Comparison of ENCODE assay signal across 10 mouse cellular contexts in genomic region chr4:148008412-148008811, GRCm38 (mm10). TPM values are rescaled to one million over a fixed set of nuclear protein-coding genes. Genes with fewer than 3 reads are reported as not detected.
A peak's percentile ranks its signal among the peaks of the same experiment; 100 is the strongest.
DNase-seq lines count a peak whose midpoint lies in the region; ATAC-seq and TF ChIP-seq lines count a peak whose summit lies in the region.
"Had no signal": no experiment of that assay in that cellular context is flagged by ENCODE, and none has a peak within 500 bp of the region (broad histone marks: within the 10 kb centered on the region; RNA-seq: fewer than 3 reads in every experiment).

No protein-coding gene starts in this region.

- TF ChIP-seq CTCF in C2C12 (IDR thresholded peaks at IDR 0.05; ENCODE audit: control insufficient read depth, insufficient read depth, insufficient read length): peak; percentile 41
- peak; percentile 76 for TF ChIP-seq CTCF in midbrain, postnatal 0 days (IDR thresholded peaks at IDR 0.05)

- peaks cover 97% of the 10 kb centered on the region for H3K36me3 ChIP-seq in heart, embryonic 12.5 days
- H3K36me3 ChIP-seq in C2C12 (ENCODE audit: control insufficient read depth, insufficient read depth): peaks cover 72% of the 10 kb centered on the region
- H3K36me3 ChIP-seq in midbrain, postnatal 0 days (ENCODE audit: insufficient read depth, low read length): peaks cover 97% of the 10 kb centered on the region

- no peak overlapping the region for H3K4me3 ChIP-seq in heart, embryonic 12.5 days
- H3K4me3 ChIP-seq in C2C12 (ENCODE audit: insufficient read depth, poor library complexity, severe bottlenecking): no peak overlapping the region
- no peak overlapping the region for H3K4me3 ChIP-seq in midbrain, postnatal 0 days (ENCODE audit: low read depth, low read length)

- no peaks in the 10 kb centered on the region for H3K79me2 ChIP-seq in C2C12 (ENCODE audit: control insufficient read depth, insufficient read depth)

- no peak overlapping the region for H3K9ac ChIP-seq in heart, embryonic 12.5 days
- no peak overlapping the region for H3K9ac ChIP-seq in midbrain, postnatal 0 days (replicated peaks; ENCODE audit: low read length, poor library complexity, severe bottlenecking)

- ATAC-seq in heart, embryonic 12.5 days (ENCODE audit: insufficient number of reproducible peaks, low FRiP score): no peak
- ATAC-seq in granulocyte monocyte progenitor cell, adult 5-6 weeks (replicated peaks; ENCODE audit: poor library complexity, severe bottlenecking): peak; percentile 56; the same call in 1 of the 2 replicates
- no peak for ATAC-seq in midbrain, postnatal 0 days (ENCODE audit: low FRiP score)

- H3K9me3 ChIP-seq in heart, embryonic 12.5 days (replicated peaks): no peaks in the 10 kb centered on the region
- H3K9me3 ChIP-seq in midbrain, postnatal 0 days (ENCODE audit: low read length): no peaks in the 10 kb centered on the region

- no peak overlapping the region for H3ac ChIP-seq in C2C12 (ENCODE audit: control insufficient read depth, insufficient read length, low read depth)

- no peak overlapping the region for H3K27ac ChIP-seq in heart, embryonic 12.5 days (ENCODE audit: poor library complexity, severe bottlenecking)
- H3K27ac ChIP-seq in midbrain, postnatal 0 days (ENCODE audit: low read depth, low read length): no peak overlapping the region

- no peaks in the 10 kb centered on the region for H3K79me3 ChIP-seq in C2C12 (ENCODE audit: low read depth)

- peak; percentile 44 for DNase-seq in heart, adult 8-10 months (ENCODE audit: low spot score)
- peak; percentile 81 for DNase-seq in adrenal gland, postnatal 14 days
- DNase-seq in left cerebral cortex, adult 11 months (ENCODE audit: low spot score): peak; percentile 38
- DNase-seq in midbrain, postnatal 0 days (ENCODE audit: low spot score): peak; percentile 47
- DNase-seq in natural killer cell, adult 2 months (ENCODE audit: low spot score in 2 of 2): no peak

- 71% methylated on average over 4 of the region's 4 CpGs for WGBS in heart, embryonic 12.5 days
- 75% methylated on average over 4 of the region's 4 CpGs for WGBS in midbrain, postnatal 0 days

- H3K4me2 ChIP-seq in heart, embryonic 12.5 days: no peak overlapping the region
- H3K4me2 ChIP-seq in midbrain, postnatal 0 days (ENCODE audit: low read depth, low read length, poor library complexity, severe bottlenecking): no peak overlapping the region

- no peaks in the 10 kb centered on the region; the same call in 1 of the 2 replicates for H3K27me3 ChIP-seq in heart, embryonic 12.5 days (replicated peaks)
- no peaks in the 10 kb centered on the region for H3K27me3 ChIP-seq in C2C12 (ENCODE audit: control insufficient read depth, insufficient read depth, insufficient read length)
- H3K27me3 ChIP-seq in midbrain, postnatal 0 days (ENCODE audit: insufficient read depth, low read length): no peaks in the 10 kb centered on the region

- no peaks in the 10 kb centered on the region; the same call in 1 of the 2 replicates for H3K4me1 ChIP-seq in heart, embryonic 12.5 days (replicated peaks)
- no peaks in the 10 kb centered on the region for H3K4me1 ChIP-seq in midbrain, postnatal 0 days (ENCODE audit: insufficient read depth, low read length)

TF ChIP-seq in C2C12, 6 proteins besides CTCF, POLR2A, EP300 and RAD21:
- TF ChIP-seq MYOG (IDR thresholded peaks at IDR 0.05; ENCODE audit: control insufficient read depth, extremely low read depth, insufficient read length): no peak
- no peak for TF ChIP-seq USF1 (IDR thresholded peaks at IDR 0.05; ENCODE audit: low read depth)
- no peak for TF ChIP-seq MAX (IDR thresholded peaks at IDR 0.05)
- TF ChIP-seq MYOD1 (IDR thresholded peaks at IDR 0.05; ENCODE audit: control insufficient read depth, insufficient read length, low read depth): no peak
- no peak for TF ChIP-seq FOSL1 (IDR thresholded peaks at IDR 0.05; ENCODE audit: insufficient read depth, low read length, poor library complexity, severe bottlenecking)
- no peak for TF ChIP-seq CEBPB (IDR thresholded peaks at IDR 0.05; ENCODE audit: low read depth)

RNA-seq across cellular contexts. Expression of gene Nppa, which starts 7.9 kb away (rescaled TPM):
- 1,000 to 10,000 TPM; 1,499 to 1,940 (median 1,728) TPM for total RNA-seq in heart, adult 8-10 months (2022)
- 5,688 and 5,948 TPM in 2 replicates for polyA plus RNA-seq in heart, embryonic 12.5 days (2016; fragmentation: Nextera tagmentation; extraction: Ambion mirVana)
- not detected for polyA plus RNA-seq in C2C12 (2012; fragmentation: generic; extraction: Trizol)
- not detected in 2 replicates for total RNA-seq in adrenal gland, postnatal 14 days (2021)
- not detected in 2 replicates for total RNA-seq in granulocyte monocyte progenitor cell, adult 5-6 weeks (2014; fragmentation: Nextera tagmentation)
- total RNA-seq in granulocyte monocyte progenitor cell, adult 5-6 weeks (2017): not detected in 2 replicates
- 2.2 and 2.9 TPM in 2 replicates for total RNA-seq in midbrain, postnatal 0 days (2014; rRNA removed)
- 4.5 and 6.1 TPM in 2 replicates for polyA plus RNA-seq in midbrain, postnatal 0 days (2015; fragmentation: Nextera tagmentation; extraction: Ambion mirVana)
- total RNA-seq: hematopoietic stem cell, adult 5-6 weeks; neutrophil, adult 5-6 weeks had no signal

RNA-seq across cellular contexts. Expression of gene Nppb, which starts 22.8 kb away (rescaled TPM):
- total RNA-seq in heart, adult 8-10 months (2022): 100 to 1,000 TPM; 107 to 313 (median 216) TPM
- 276 and 282 TPM in 2 replicates for polyA plus RNA-seq in heart, embryonic 12.5 days (2016; fragmentation: Nextera tagmentation; extraction: Ambion mirVana)
- 1.2 TPM for polyA plus RNA-seq in C2C12 (2012; fragmentation: generic; extraction: Trizol)
- total RNA-seq in adrenal gland, postnatal 14 days (2021): not detected in 2 replicates
- not detected in 2 replicates for total RNA-seq in granulocyte monocyte progenitor cell, adult 5-6 weeks (2014; fragmentation: Nextera tagmentation)
- total RNA-seq in granulocyte monocyte progenitor cell, adult 5-6 weeks (2017): not detected in 2 replicates
- not detected in 2 replicates for total RNA-seq in midbrain, postnatal 0 days (2014; rRNA removed)
- polyA plus RNA-seq in midbrain, postnatal 0 days (2015; fragmentation: Nextera tagmentation; extraction: Ambion mirVana): 0.29 TPM in 1 of 2 replicates, not detected in the other
- total RNA-seq: hematopoietic stem cell, adult 5-6 weeks; neutrophil, adult 5-6 weeks had no signal

RNA-seq across cellular contexts. Expression of gene Clcn6, which starts 30.2 kb away (rescaled TPM):
- 1 to 10 TPM; 7.1 to 9.8 (median 8.9) TPM for total RNA-seq in heart, adult 8-10 months (2022)
- 7.8 and 9.3 TPM in 2 replicates for polyA plus RNA-seq in heart, embryonic 12.5 days (2016; fragmentation: Nextera tagmentation; extraction: Ambion mirVana)
- polyA plus RNA-seq in C2C12 (2012; fragmentation: generic; extraction: Trizol): 11.5 TPM
- 9.7 and 12.0 TPM in 2 replicates for total RNA-seq in adrenal gland, postnatal 14 days (2021)
- total RNA-seq in granulocyte monocyte progenitor cell, adult 5-6 weeks (2014; fragmentation: Nextera tagmentation): 7.4 and 9.1 TPM in 2 replicates
- total RNA-seq in granulocyte monocyte progenitor cell, adult 5-6 weeks (2017): 1.3 and 4.3 TPM in 2 replicates
- 58.2 and 64.9 TPM in 2 replicates for total RNA-seq in midbrain, postnatal 0 days (2014; rRNA removed)
- polyA plus RNA-seq in midbrain, postnatal 0 days (2015; fragmentation: Nextera tagmentation; extraction: Ambion mirVana): 26.1 and 26.5 TPM in 2 replicates

RNA-seq across cellular contexts. Expression of gene Mthfr, which starts 30.5 kb away (rescaled TPM):
- total RNA-seq in heart, adult 8-10 months (2022): 1 to 10 TPM; 8.0 to 9.8 (median 8.6) TPM
- polyA plus RNA-seq in heart, embryonic 12.5 days (2016; fragmentation: Nextera tagmentation; extraction: Ambion mirVana): 15.5 and 17.0 TPM in 2 replicates
- 16.1 TPM for polyA plus RNA-seq in C2C12 (2012; fragmentation: generic; extraction: Trizol)
- total RNA-seq in adrenal gland, postnatal 14 days (2021): 42.6 and 46.6 TPM in 2 replicates
- 5.4 and 7.6 TPM in 2 replicates for total RNA-seq in granulocyte monocyte progenitor cell, adult 5-6 weeks (2014; fragmentation: Nextera tagmentation)
- 2.7 and 9.0 TPM in 2 replicates for total RNA-seq in granulocyte monocyte progenitor cell, adult 5-6 weeks (2017)
- 34.4 and 51.1 TPM in 2 replicates for total RNA-seq in midbrain, postnatal 0 days (2014; rRNA removed)
- 10.1 and 12.4 TPM in 2 replicates for polyA plus RNA-seq in midbrain, postnatal 0 days (2015; fragmentation: Nextera tagmentation; extraction: Ambion mirVana)

Comparison
In these comparisons a context has a peak if more than half of its experiments do, and no peak if none do; other contexts are left out.
1. DNase-seq: peak in heart, adult 8-10 months (single experiment), adrenal gland, postnatal 14 days (single experiment), left cerebral cortex, adult 11 months (single experiment) and midbrain, postnatal 0 days (single experiment); none in natural killer cell, adult 2 months (0 of 2).
2. RNA of gene Nppa, which starts 7.9 kb away (total RNA-seq): 1,499 to 1,940 TPM in heart, adult 8-10 months; 2.2 to 2.9 TPM in midbrain, postnatal 0 days, not detected in adrenal gland, postnatal 14 days and not detected in granulocyte monocyte progenitor cell, adult 5-6 weeks; every median in the first group is over 100 times any median in the second.
3. RNA of gene Nppb, which starts 22.8 kb away (total RNA-seq): 107 to 313 TPM in heart, adult 8-10 months; not detected in adrenal gland, postnatal 14 days, not detected in granulocyte monocyte progenitor cell, adult 5-6 weeks and not detected in midbrain, postnatal 0 days; every median in the first group is over 100 times any median in the second.